Mouse (Mus musculus): ENCODE data around the gene Slc12a1.

The Slc12a1 gene

GRCm38 (mm10) chr2:125228472-125229409 is 76.4 kb downstream of the Slc12a1 start:
- DNase-seq (ENCODE audit: low read depth, low spot score): no peak
- Histone ChIP-seq H3K27me3 (ENCODE audit: control insufficient read depth, insufficient read depth, low read length, poor library complexity, severe bottlenecking) (no peaks in the 10 kb centered on the region), H3K36me3 (ENCODE audit: control insufficient read depth, insufficient read depth, low read length, poor library complexity, severe bottlenecking) (no peaks in the 10 kb centered on the region)

- H3K36me3 ChIP-seq (ENCODE audit: control insufficient read depth, insufficient read depth, low read length, poor library complexity, severe bottlenecking): no peaks in the 10 kb centered on the region
- DNase-seq (ENCODE audit: low read depth, low spot score): no peak
- no peaks in the 10 kb centered on the region for H3K27me3 ChIP-seq (ENCODE audit: control insufficient read depth, insufficient read depth, low read length, poor library complexity, severe bottlenecking)
Measured at GRCm38 (mm10) chr2:125232183-125232582, 79.9 kb downstream of the Slc12a1 start.

- no peaks in the 10 kb centered on the region for H3K36me3 ChIP-seq (ENCODE audit: control insufficient read depth, insufficient read depth, low read length, poor library complexity, severe bottlenecking)
- DNase-seq (ENCODE audit: low read depth, low spot score): no peak
- H3K27me3 ChIP-seq (ENCODE audit: control insufficient read depth, insufficient read depth, low read length, poor library complexity, severe bottlenecking): no peaks in the 10 kb centered on the region
Measured at GRCm38 (mm10) chr2:125233537-125233936, 81.2 kb downstream of the Slc12a1 start.

- H3K36me3 ChIP-seq (ENCODE audit: control insufficient read depth, insufficient read depth, low read length, poor library complexity, severe bottlenecking): no peaks in the 10 kb centered on the region
- no peak for DNase-seq (ENCODE audit: low read depth, low spot score)
Measured at GRCm38 (mm10) chr2:125234049-125234448, 81.7 kb downstream of the Slc12a1 start.

GRCm38 (mm10) chr2:125245545-125246285 is 93.4 kb downstream of the Slc12a1 start:
- DNase-seq (ENCODE audit: low read depth, low spot score): no peak

More at GRCm38 (mm10) chr2:125234049-125234448, 81.7 kb downstream of the Slc12a1 start:
- no peaks in the 10 kb centered on the region for H3K27me3 ChIP-seq (ENCODE audit: control insufficient read depth, insufficient read depth, low read length, poor library complexity, severe bottlenecking)

GRCm38 (mm10) chr2:125246669-125247068 is 94.4 kb downstream of the Slc12a1 start:
- no peaks in the 10 kb centered on the region for H3K36me3 ChIP-seq (ENCODE audit: control insufficient read depth, insufficient read depth, low read length, poor library complexity, severe bottlenecking)
- DNase-seq (ENCODE audit: low read depth, low spot score): peak; percentile 20
- no peaks in the 10 kb centered on the region for H3K27me3 ChIP-seq (ENCODE audit: control insufficient read depth, insufficient read depth, low read length, poor library complexity, severe bottlenecking)

More at GRCm38 (mm10) chr2:125245545-125246285, 93.4 kb downstream of the Slc12a1 start:
- no peaks in the 10 kb centered on the region for H3K36me3 ChIP-seq (ENCODE audit: control insufficient read depth, insufficient read depth, low read length, poor library complexity, severe bottlenecking)
- H3K27me3 ChIP-seq (ENCODE audit: control insufficient read depth, insufficient read depth, low read length, poor library complexity, severe bottlenecking): no peaks in the 10 kb centered on the region

GRCm38 (mm10) chr2:125247108-125247961 is 95.0 kb downstream of the Slc12a1 start, which contains the start of gene Dut:
Gene Dut (plus strand): TSS chr2:125247190.
- Histone ChIP-seq H3K36me3 (ENCODE audit: control insufficient read depth, insufficient read depth, low read length, poor library complexity, severe bottlenecking) (no peaks in the 10 kb centered on the region), H3K27me3 (ENCODE audit: control insufficient read depth, insufficient read depth, low read length, poor library complexity, severe bottlenecking) (no peaks in the 10 kb centered on the region)
- peak; percentile 98 for DNase-seq (ENCODE audit: low read depth, low spot score)

- H3K36me3 ChIP-seq (ENCODE audit: control insufficient read depth, insufficient read depth, low read length, poor library complexity, severe bottlenecking): no peaks in the 10 kb centered on the region
- no peak for DNase-seq (ENCODE audit: low read depth, low spot score)
- H3K27me3 ChIP-seq (ENCODE audit: control insufficient read depth, insufficient read depth, low read length, poor library complexity, severe bottlenecking): no peaks in the 10 kb centered on the region
Measured at GRCm38 (mm10) chr2:125247962-125248235, 95.6 kb downstream of the Slc12a1 start.

- no peaks in the 10 kb centered on the region for H3K36me3 ChIP-seq (ENCODE audit: control insufficient read depth, insufficient read depth, low read length, poor library complexity, severe bottlenecking)
- DNase-seq (ENCODE audit: low read depth, low spot score): no peak
- no peaks in the 10 kb centered on the region for H3K27me3 ChIP-seq (ENCODE audit: control insufficient read depth, insufficient read depth, low read length, poor library complexity, severe bottlenecking)
Measured at GRCm38 (mm10) chr2:125248256-125248655, 96.0 kb downstream of the Slc12a1 start.

- Histone ChIP-seq H3K36me3 (ENCODE audit: control insufficient read depth, insufficient read depth, low read length, poor library complexity, severe bottlenecking) (no peaks in the 10 kb centered on the region), H3K27me3 (ENCODE audit: control insufficient read depth, insufficient read depth, low read length, poor library complexity, severe bottlenecking) (no peaks in the 10 kb centered on the region)
- no peak for DNase-seq (ENCODE audit: low read depth, low spot score)
Measured at GRCm38 (mm10) chr2:125249339-125249738, 97.0 kb downstream of the Slc12a1 start.

- no peaks in the 10 kb centered on the region for H3K36me3 ChIP-seq (ENCODE audit: control insufficient read depth, insufficient read depth, low read length, poor library complexity, severe bottlenecking)
- peak; percentile 51 for DNase-seq (ENCODE audit: low read depth, low spot score)
- H3K27me3 ChIP-seq (ENCODE audit: control insufficient read depth, insufficient read depth, low read length, poor library complexity, severe bottlenecking): no peaks in the 10 kb centered on the region
Measured at GRCm38 (mm10) chr2:125249874-125250273, 97.6 kb downstream of the Slc12a1 start.

- no peaks in the 10 kb centered on the region for H3K36me3 ChIP-seq (ENCODE audit: control insufficient read depth, insufficient read depth, low read length, poor library complexity, severe bottlenecking)
- peak; percentile 33 for DNase-seq (ENCODE audit: low read depth, low spot score)
- no peaks in the 10 kb centered on the region for H3K27me3 ChIP-seq (ENCODE audit: control insufficient read depth, insufficient read depth, low read length, poor library complexity, severe bottlenecking)
Measured at GRCm38 (mm10) chr2:125251781-125252180, 99.5 kb downstream of the Slc12a1 start.

GRCm38 (mm10) chr2:125252275-125252674 is 100.0 kb downstream of the Slc12a1 start:
- Histone ChIP-seq H3K27me3 (ENCODE audit: control insufficient read depth, insufficient read depth, low read length, poor library complexity, severe bottlenecking) (no peaks in the 10 kb centered on the region), H3K36me3 (ENCODE audit: control insufficient read depth, insufficient read depth, low read length, poor library complexity, severe bottlenecking) (no peaks in the 10 kb centered on the region)
- DNase-seq (ENCODE audit: low read depth, low spot score): peak; percentile 70

GRCm38 (mm10) chr2:125253699-125254098 is 101.4 kb downstream of the Slc12a1 start:
- H3K36me3 ChIP-seq (ENCODE audit: control insufficient read depth, insufficient read depth, low read length, poor library complexity, severe bottlenecking): 0 out of 2 replicates have a peak, but pooled peaks cover 5% of the 10 kb centered on the region
- H3K27me3 ChIP-seq (ENCODE audit: control insufficient read depth, insufficient read depth, low read length, poor library complexity, severe bottlenecking): no peaks in the 10 kb centered on the region
- no peak for DNase-seq (ENCODE audit: low read depth, low spot score)

All from splenic B cell, adult 2 months (primary cell).